Comparison of ENCODE assay signal across 11 mouse cellular contexts in genomic region chr2:125303764-125304384, GRCm38 (mm10). TPM values are rescaled to one million over a fixed set of nuclear protein-coding genes. Genes with fewer than 3 reads are reported as not detected.
DNase-seq lines count a peak whose midpoint lies in the region; ATAC-seq and TF ChIP-seq lines count a peak whose summit lies in the region.
"Had no signal": no experiment of that assay in that cellular context is flagged by ENCODE, and none has a peak within 500 bp of the region (broad histone marks: within the 10 kb centered on the region; RNA-seq: fewer than 3 reads in every experiment).

No protein-coding gene starts in this region.

- no peaks in the 10 kb centered on the region for H3K36me3 ChIP-seq in kidney, adult 2 months (ENCODE audit: control insufficient read depth, insufficient read depth, low read length)
- H3K36me3 ChIP-seq in thymus, adult 2 months (ENCODE audit: control insufficient read depth, insufficient read depth, low read length), result no peaks in the 10 kb centered on the region
- peaks cover 5% of the 10 kb centered on the region; the same call in 1 of the 2 replicates for H3K36me3 ChIP-seq in stomach, postnatal 0 days (ENCODE audit: control insufficient read depth, insufficient read depth, low read length)

- H3K4me2 ChIP-seq in stomach, postnatal 0 days (replicated peaks; ENCODE audit: low read depth), result no peak overlapping the region
- H3K4me2 ChIP-seq: embryonic facial prominence, embryonic 15.5 days; lung, embryonic 15.5 days had no signal

- H3K4me3 ChIP-seq in kidney, adult 2 months (ENCODE audit: insufficient read depth, low read depth, low read length), result no peak overlapping the region
- no peak overlapping the region for H3K4me3 ChIP-seq in thymus, adult 2 months (ENCODE audit: control insufficient read depth, insufficient read depth, low read length)
- no peak overlapping the region for H3K4me3 ChIP-seq in bone marrow, adult 2 months (replicated peaks; ENCODE audit: control insufficient read depth, low read depth, low read length)
- H3K4me3 ChIP-seq in stomach, postnatal 0 days (ENCODE audit: low read depth, low read length), result no peak overlapping the region
- H3K4me3 ChIP-seq: embryonic facial prominence, embryonic 15.5 days; lung, embryonic 15.5 days had no signal

- H3K4me1 ChIP-seq in kidney, adult 2 months (ENCODE audit: control insufficient read depth, insufficient read depth, low read length), result no peaks in the 10 kb centered on the region
- H3K4me1 ChIP-seq in thymus, adult 2 months (replicated peaks; ENCODE audit: control insufficient read depth, insufficient read depth, low read length), result no peaks in the 10 kb centered on the region
- H3K4me1 ChIP-seq in bone marrow, adult 2 months (ENCODE audit: control insufficient read depth, insufficient read depth, low read length), result no peaks in the 10 kb centered on the region; the same call in 1 of the 2 replicates
- H3K4me1 ChIP-seq in stomach, postnatal 0 days (replicated peaks; ENCODE audit: control insufficient read depth, insufficient read depth), result no peaks in the 10 kb centered on the region

- TF ChIP-seq CTCF in kidney, adult 2 months (conservative IDR thresholded peaks at IDR 0.05; ENCODE audit: insufficient read depth, insufficient read length, low read depth, low read length), result peak; percentile 38
- TF ChIP-seq CTCF in thymus, adult 2 months (IDR thresholded peaks at IDR 0.05; ENCODE audit: borderline replicate concordance, control insufficient read depth, extremely low read depth, insufficient read depth, low read length, poor library complexity), result no peak
- TF ChIP-seq CTCF in bone marrow, adult 2 months (IDR thresholded peaks at IDR 0.05; ENCODE audit: control insufficient read depth, insufficient read depth, low read length), result peak; percentile 49
- peak; percentile 69 for TF ChIP-seq CTCF in stomach, postnatal 0 days (IDR thresholded peaks at IDR 0.05; ENCODE audit: low read depth)

- TF ChIP-seq EP300 in stomach, postnatal 0 days (optimal IDR thresholded peaks at IDR 0.05), result no peak

- no peak for ATAC-seq in stomach, postnatal 0 days (ENCODE audit: low FRiP score, low TSS enrichment)

- no peaks in the 10 kb centered on the region for H3K9me3 ChIP-seq in stomach, postnatal 0 days (ENCODE audit: control insufficient read depth, low read length)
- H3K9me3 ChIP-seq: embryonic facial prominence, embryonic 15.5 days; lung, embryonic 15.5 days had no signal

- 80% methylated on average over 5 of the region's 5 CpGs for WGBS in kidney, adult 2 months
- WGBS in thymus, adult 2 months, result 83% methylated on average over 5 of the region's 5 CpGs
- WGBS in bone marrow, adult 2 months, result 56% methylated on average over 5 of the region's 5 CpGs
- 61% methylated on average over 5 of the region's 5 CpGs for WGBS in stomach, postnatal 0 days

- DNase-seq in kidney, adult 2 months, result no peak
- no peak for DNase-seq in kidney, postnatal 25 days
- peak; percentile 7 for DNase-seq in thymus, adult 2 months
- DNase-seq in thymus, adult 18-20 months, result no peak
- no peak for DNase-seq in stomach, postnatal 0 days (ENCODE audit: low spot score)
- DNase-seq in kidney, postnatal 14 days, result no peak
- no peak for DNase-seq in urinary bladder, postnatal 4 days (ENCODE audit: low spot score in 2 of 2)
- DNase-seq: adrenal gland, postnatal 36 days had no signal

- no peak for TF ChIP-seq POLR2A in kidney, adult 2 months (IDR thresholded peaks at IDR 0.05; ENCODE audit: low read depth, low read length)
- TF ChIP-seq POLR2A in thymus, adult 2 months (IDR thresholded peaks at IDR 0.05; ENCODE audit: control insufficient read depth, extremely low read depth, insufficient read depth, low read length, poor library complexity), result no peak
- no peak for TF ChIP-seq POLR2A in bone marrow, adult 2 months (IDR thresholded peaks at IDR 0.05; ENCODE audit: borderline replicate concordance, control insufficient read depth, low read depth, low read length)

- no peak overlapping the region for H3K27ac ChIP-seq in kidney, adult 2 months (ENCODE audit: insufficient read depth, low read depth, low read length)
- no peak overlapping the region for H3K27ac ChIP-seq in thymus, adult 2 months (ENCODE audit: control insufficient read depth, insufficient read depth, low read length)
- no peak overlapping the region for H3K27ac ChIP-seq in bone marrow, adult 2 months (ENCODE audit: control insufficient read depth, insufficient read depth, low read depth, low read length, poor library complexity)
- H3K27ac ChIP-seq in stomach, postnatal 0 days (replicated peaks), result no peak overlapping the region
- H3K27ac ChIP-seq: embryonic facial prominence, embryonic 15.5 days; lung, embryonic 15.5 days had no signal

- H3K9ac ChIP-seq in stomach, postnatal 0 days (ENCODE audit: low read length), result no peak overlapping the region
- H3K9ac ChIP-seq: embryonic facial prominence, embryonic 15.5 days; lung, embryonic 15.5 days had no signal

- no peaks in the 10 kb centered on the region for H3K27me3 ChIP-seq in kidney, adult 2 months (replicated peaks; ENCODE audit: control insufficient read depth, insufficient read depth, low read length)
- no peaks in the 10 kb centered on the region for H3K27me3 ChIP-seq in thymus, adult 2 months (ENCODE audit: control insufficient read depth, insufficient read depth, low read length)
- H3K27me3 ChIP-seq in stomach, postnatal 0 days (ENCODE audit: control insufficient read depth, insufficient read depth, low read length), result no peaks in the 10 kb centered on the region
- H3K27me3 ChIP-seq: embryonic facial prominence, embryonic 15.5 days; lung, embryonic 15.5 days had no signal

RNA-seq across cellular contexts. Expression of gene Dut, which starts 56.9 kb away (rescaled TPM):
- polyA plus RNA-seq in kidney, adult 2 months (2012; rRNA removed), result 15.8 and 21.4 TPM in 2 replicates
- 78.6 and 107 TPM in 2 replicates for polyA plus RNA-seq in thymus, adult 2 months (2012; rRNA removed)
- polyA plus RNA-seq in bone marrow, adult 2 months (2011; ENCODE audit: insufficient read depth, insufficient read length, low replicate concordance, missing spikeins), result 93.9 and 94.2 TPM in 2 replicates
- 50.6 and 53.5 TPM in 2 replicates for polyA plus RNA-seq in stomach, postnatal 0 days (2015; fragmentation: Nextera tagmentation; extraction: Ambion mirVana)
